Mouse (Mus musculus) forebrain, embryonic 13.5 days (tissue): Measurements from ENCODE around the gene Cd55b. TPM values are rescaled to one million over a fixed set of nuclear protein-coding genes. Genes with fewer than 3 reads are reported as not detected.
"Not testable (repeated sequence)": the region's sequence is repeated elsewhere in the genome, so short reads cannot be mapped to it uniquely, and the experiment has no call there.

ENCODE experiments used
- ATAC-seq: fragments of 200-750 bp; cut with Nextera tagmentation; 2 replicates; pipeline ENCODE4 v1.8.0; 2017
- H3K27ac ChIP-seq: fragments of 300-500 bp; sonication (generic); 2 replicates; pipeline ENCODE4 v1.5.1; 2015; ENCODE audit warnings: inconsistent platforms, mild to moderate bottlenecking, moderate library complexity
- H3K27me3 ChIP-seq: fragments of 300-500 bp; sonication (generic); 2 replicates; pipeline ENCODE4 v1.6.1; 2015; ENCODE audit warnings: mild to moderate bottlenecking, inconsistent platforms
- H3K36me3 ChIP-seq: fragments of 300-500 bp; sonication (generic); 2 replicates; pipeline ENCODE4 v1.6.1; 2015; ENCODE audit warnings: mild to moderate bottlenecking, inconsistent platforms; ENCODE audit not compliant: poor library complexity, severe bottlenecking
- H3K4me1 ChIP-seq: fragments of 300-500 bp; sonication (generic); 2 replicates; pipeline ENCODE4 v1.6.1; 2015; ENCODE audit warnings: inconsistent platforms
- H3K4me2 ChIP-seq: fragments of 300-500 bp; sonication (generic); 2 replicates; pipeline ENCODE4 v1.6.1; 2015; ENCODE audit warnings: inconsistent platforms, mild to moderate bottlenecking, moderate library complexity
- H3K4me3 ChIP-seq: fragments of 300-500 bp; sonication (generic); 2 replicates; pipeline ENCODE4 v1.5.1; 2015; ENCODE audit warnings: mild to moderate bottlenecking, inconsistent platforms
- H3K9ac ChIP-seq: fragments of 300-500 bp; sonication (generic); 2 replicates; pipeline ENCODE4 v1.6.1; 2015; ENCODE audit warnings: mild to moderate bottlenecking, inconsistent platforms
- H3K9me3 ChIP-seq: fragments of 300-500 bp; sonication (generic); replicated peaks from 2 replicates; pipeline ENCODE4 v1.6.1; 2016; ENCODE audit warnings: inconsistent platforms
- WGBS: fragments of 180-500 bp; shearing (Covaris S2); methylation state at CpG from one replicate; pipeline ENCODE4 v1.1.7; 2015; 5-methylcytosine and 5-hydroxymethylcytosine counted together
- polyA plus RNA-seq: library from polyadenylated mRNA; unstranded; fragments of >200 nt; fragmentation: Nextera tagmentation; extraction: Ambion mirVana; gene quantifications from 2 replicates; pipeline ENCODE4 v1.2.1, GENCODE M21; 2015

Gene Cd55b
- polyA plus RNA-seq: not detected in 2 replicates

- Histone ChIP-seq H3K36me3 (no peaks in the 10 kb centered on the region), H3K9me3 (no peaks in the 10 kb centered on the region), H3K4me2 (no peak within 1 kb of the TSS), H3K27me3 (no peaks in the 10 kb centered on the region), H3K4me1 (0 out of 2 replicates have a peak, but pooled peaks cover 7% of the 10 kb centered on the region), H3K27ac (no peak within 1 kb of the TSS), H3K9ac (no peak within 1 kb of the TSS), H3K4me3 (no peak within 1 kb of the TSS)
- peak; percentile 59 for ATAC-seq
- WGBS: 64% methylated on average over 18 of the region's 18 CpGs
Observed at GRCm38 (mm10) chr1:130422664-130423111, at the start of gene Cd55b. TSS of gene Cd55b (minus strand) at chr1:130423009.

- 97% methylated on average over 4 of the region's 4 CpGs for WGBS
- no peak overlapping the region for H3K4me3 ChIP-seq
- H3K4me2 ChIP-seq: no peak overlapping the region
- no peak for ATAC-seq
- no peaks in the 10 kb centered on the region for H3K9me3 ChIP-seq
- H3K4me1 ChIP-seq: no peaks in the 10 kb centered on the region
- H3K27me3 ChIP-seq: no peaks in the 10 kb centered on the region
- no peak overlapping the region for H3K9ac ChIP-seq
- no peak overlapping the region for H3K27ac ChIP-seq
- no peaks in the 10 kb centered on the region for H3K36me3 ChIP-seq
Observed at GRCm38 (mm10) chr1:130470074-130470473, 47.3 kb upstream of the Cd55b start.

GRCm38 (mm10) chr1:130467453-130467852 lies 44.6 kb upstream of the Cd55b start:
- WGBS: 80% methylated on average over 2 of the region's 2 CpGs
- Histone ChIP-seq H3K4me3 (no peak overlapping the region), H3K4me2 (no peak overlapping the region), H3K36me3 (no peaks in the 10 kb centered on the region), H3K9me3 (no peaks in the 10 kb centered on the region), H3K9ac (no peak overlapping the region), H3K4me1 (0 out of 2 replicates have a peak, but pooled peaks cover 5% of the 10 kb centered on the region), H3K27ac (no peak overlapping the region), H3K27me3 (no peaks in the 10 kb centered on the region)
- ATAC-seq: no peak

- no peaks in the 10 kb centered on the region for H3K27me3 ChIP-seq
- ATAC-seq: no peak
Observed at GRCm38 (mm10) chr1:130464173-130464572, 41.4 kb upstream of the Cd55b start.

GRCm38 (mm10) chr1:130462867-130463266 lies 40.1 kb upstream of the Cd55b start:
- H3K27me3 ChIP-seq: no peaks in the 10 kb centered on the region
- peak overlapping the region; percentile 87 for H3K4me2 ChIP-seq
- 9% methylated on average over 4 of the region's 4 CpGs for WGBS
- H3K9me3 ChIP-seq: no peaks in the 10 kb centered on the region
- 0 out of 2 replicates have a peak, but pooled peaks cover 5% of the 10 kb centered on the region for H3K4me1 ChIP-seq
- peak overlapping the region; percentile 66 for H3K4me3 ChIP-seq
- no peak overlapping the region for H3K27ac ChIP-seq
- ATAC-seq: peak; percentile 88
- H3K9ac ChIP-seq: peak overlapping the region; percentile 71
- no peaks in the 10 kb centered on the region for H3K36me3 ChIP-seq

More at GRCm38 (mm10) chr1:130464173-130464572, 41.4 kb upstream of the Cd55b start:
- no peak overlapping the region for H3K9ac ChIP-seq
- no peak overlapping the region for H3K4me2 ChIP-seq
- no peak overlapping the region for H3K27ac ChIP-seq
- H3K36me3 ChIP-seq: no peaks in the 10 kb centered on the region
- 0 out of 2 replicates have a peak, but pooled peaks cover 5% of the 10 kb centered on the region for H3K4me1 ChIP-seq
- H3K9me3 ChIP-seq: no peaks in the 10 kb centered on the region
- H3K4me3 ChIP-seq: no peak overlapping the region

GRCm38 (mm10) chr1:130462084-130462861 lies 39.5 kb upstream of the Cd55b start, which contains the start of gene Cd55:
TSS of gene Cd55 (minus strand) at chr1:130462744.
- H3K36me3 ChIP-seq: no peaks in the 10 kb centered on the region
- 0 out of 2 replicates have a peak, but pooled peaks cover 5% of the 10 kb centered on the region for H3K4me1 ChIP-seq
- ATAC-seq: peak; percentile 96
- H3K27ac ChIP-seq: no peak within 1 kb of the TSS
- H3K9ac ChIP-seq: peak within 1 kb of the TSS; percentile 71
- H3K9me3 ChIP-seq: no peaks in the 10 kb centered on the region
- peak within 1 kb of the TSS; percentile 87 for H3K4me2 ChIP-seq
- WGBS: under 1% methylated on average over 43 of the region's 45 CpGs
- H3K27me3 ChIP-seq: no peaks in the 10 kb centered on the region
- peak within 1 kb of the TSS; percentile 66 for H3K4me3 ChIP-seq

GRCm38 (mm10) chr1:130455111-130455510 lies 32.3 kb upstream of the Cd55b start:
- H3K9me3 ChIP-seq: no peaks in the 10 kb centered on the region
- H3K9ac ChIP-seq: no peak overlapping the region
- no peaks in the 10 kb centered on the region for H3K36me3 ChIP-seq
- no peaks in the 10 kb centered on the region for H3K27me3 ChIP-seq
- 95% methylated on average over 2 of the region's 2 CpGs for WGBS
- no peak overlapping the region for H3K4me2 ChIP-seq
- ATAC-seq: no peak
- H3K27ac ChIP-seq: no peak overlapping the region
- H3K4me1 ChIP-seq: no peaks in the 10 kb centered on the region
- H3K4me3 ChIP-seq: no peak overlapping the region

GRCm38 (mm10) chr1:130442930-130443329 lies 20.1 kb upstream of the Cd55b start:
- not testable (repeated sequence) for H3K9ac ChIP-seq, H3K4me3 ChIP-seq, H3K36me3 ChIP-seq, H3K9me3 ChIP-seq, H3K27me3 ChIP-seq, H3K27ac ChIP-seq, ATAC-seq, H3K4me1 ChIP-seq, H3K4me2 ChIP-seq
- 85% methylated on average over 1 of the region's 1 CpGs for whole genome bisulfite sequencing

- H3K27ac ChIP-seq: no peak overlapping the region
- no peaks in the 10 kb centered on the region for H3K36me3 ChIP-seq
- no peak overlapping the region for H3K4me3 ChIP-seq
- no peaks in the 10 kb centered on the region for H3K9me3 ChIP-seq
- ATAC-seq: no peak
- H3K27me3 ChIP-seq: no peaks in the 10 kb centered on the region
- H3K4me2 ChIP-seq: no peak overlapping the region
- no peak overlapping the region for H3K9ac ChIP-seq
- 79% methylated on average over 4 of the region's 4 CpGs for WGBS
- no peaks in the 10 kb centered on the region for H3K4me1 ChIP-seq
Observed at GRCm38 (mm10) chr1:130430920-130431319, 8.1 kb upstream of the Cd55b start.

- H3K4me3 ChIP-seq, H3K9ac ChIP-seq, H3K27me3 ChIP-seq, H3K4me1 ChIP-seq, H3K9me3 ChIP-seq, H3K36me3 ChIP-seq, ATAC-seq, H3K27ac ChIP-seq, H3K4me2 ChIP-seq: not testable (repeated sequence)
Observed at GRCm38 (mm10) chr1:130428667-130429066, 5.9 kb upstream of the Cd55b start.

- WGBS: 68% methylated on average over 3 of the region's 3 CpGs
- H3K9ac ChIP-seq, H3K4me1 ChIP-seq, H3K9me3 ChIP-seq, H3K4me3 ChIP-seq, ATAC-seq, H3K36me3 ChIP-seq, H3K4me2 ChIP-seq, H3K27ac ChIP-seq, H3K27me3 ChIP-seq: not testable (repeated sequence)
Observed at GRCm38 (mm10) chr1:130427175-130427853, 4.5 kb upstream of the Cd55b start.

- not testable (repeated sequence) for H3K27me3 ChIP-seq, ATAC-seq, H3K4me3 ChIP-seq, H3K9ac ChIP-seq, H3K4me2 ChIP-seq, H3K27ac ChIP-seq, H3K9me3 ChIP-seq, H3K36me3 ChIP-seq, H3K4me1 ChIP-seq
- WGBS: no CpG with 5 or more reads among the region's 6 CpGs
Observed at GRCm38 (mm10) chr1:130422033-130422432, 776 bp downstream of the Cd55b start.
